Mouse (Mus musculus) adrenal gland, postnatal 4 days (tissue): ENCODE data around the gene Nsdhl. TPM values are rescaled to one million over a fixed set of nuclear protein-coding genes. Genes with fewer than 3 reads are reported as not detected.
A peak's percentile ranks its signal among the peaks of the same experiment; 100 is the strongest.

Experiments used
- DNase-seq, 2 experiments: peaks; one replicate each; pipeline ENCODE4 v3.0.0; 2021 to 2022; ENCODE audit warnings: low spot score in 2 of 2, mixed read lengths in 2 of 2
- long read RNA-seq, 2 experiments: library from polyadenylated mRNA; stranded (forward); transcript quantifications; one replicate each; pipeline ENCODE4 v2.0.0; 2021
- total RNA-seq, 2 experiments: library from RNA; stranded (reverse); gene quantifications; 2 replicates each; pipeline ENCODE4 v1.2.3; 2021

Nsdhl gene
- 10 to 100 TPM; 25.2 to 25.5 TPM for total RNA-seq
- long read RNA-seq, experiment 1, transcript Nsdhl-201 (8 exons, 2,168 nt), result major isoform, 8 of 10 reads
- long read RNA-seq, experiment 1, partial matches to known transcripts, result 1 of 10 reads
- long read RNA-seq, experiment 1, other reads (novel, unspliced or antisense), result 1 of 10 reads
- long read RNA-seq, experiment 2, transcript Nsdhl-201 (8 exons, 2,168 nt), result major isoform, 29 of 29 reads
- long read RNA-seq, experiment 2, partial matches to known transcripts, result 0 of 29 reads
- long read RNA-seq, experiment 2, other reads (novel, unspliced or antisense), result 0 of 29 reads

GRCm38 (mm10) chrX:72917884-72918681, at the start of gene Nsdhl, which contains the start of gene Cetn2:
Gene Nsdhl, plus strand, starts transcription at chrX:72918557.
Gene Cetn2, minus strand, starts transcription at chrX:72918411.
- peak; percentile 36 to 72 for DNase-seq

- DNase-seq, result no peak
These were observed 22.8 kb upstream of the Nsdhl start for GRCm38 (mm10) chrX:72895388-72896054.

- DNase-seq, result no peak
These were observed 22.3 kb upstream of the Nsdhl start for GRCm38 (mm10) chrX:72896055-72896437.

GRCm38 (mm10) chrX:72902530-72902929, 15.8 kb upstream of the Nsdhl start:
- no peak for DNase-seq

- DNase-seq, result no peak
These were observed 10.5 kb upstream of the Nsdhl start for GRCm38 (mm10) chrX:72907619-72908403.

- DNase-seq, result no peak
These were observed 10.0 kb upstream of the Nsdhl start for GRCm38 (mm10) chrX:72908404-72908741.

- no peak for DNase-seq
These were observed 6.7 kb upstream of the Nsdhl start for GRCm38 (mm10) chrX:72911611-72912010.

GRCm38 (mm10) chrX:72918682-72919059, 314 bp downstream of the Nsdhl start:
- DNase-seq, result no peak

- DNase-seq, result no peak
These were observed 3.0 kb downstream of the Nsdhl start for GRCm38 (mm10) chrX:72921391-72921790.

GRCm38 (mm10) chrX:72953464-72953863, 35.1 kb downstream of the Nsdhl start:
- no peak for DNase-seq

GRCm38 (mm10) chrX:72956486-72956885, 38.1 kb downstream of the Nsdhl start:
- DNase-seq, result no peak

GRCm38 (mm10) chrX:72960431-72960830, 42.1 kb downstream of the Nsdhl start:
- no peak for DNase-seq

- no peak for DNase-seq
These were observed 43.2 kb downstream of the Nsdhl start for GRCm38 (mm10) chrX:72961511-72961910.

GRCm38 (mm10) chrX:72962743-72963142, 44.4 kb downstream of the Nsdhl start:
- DNase-seq, result no peak

- no peak for DNase-seq
These were observed 64.5 kb downstream of the Nsdhl start for GRCm38 (mm10) chrX:72982831-72983230.

- no peak for DNase-seq
These were observed 67.2 kb downstream of the Nsdhl start for GRCm38 (mm10) chrX:72985607-72986006.

GRCm38 (mm10) chrX:72986841-72987519, 68.6 kb downstream of the Nsdhl start, which contains the start of gene Zfp185:
Gene Zfp185, plus strand, starts transcription at chrX:72987339.
- peak in 1 of 2 experiments; percentile 4 for DNase-seq

GRCm38 (mm10) chrX:72987520-72987905, 69.2 kb downstream of the Nsdhl start:
- no peak for DNase-seq

GRCm38 (mm10) chrX:72988431-72988830, 70.1 kb downstream of the Nsdhl start:
- DNase-seq, result no peak

- DNase-seq, result no peak
These were observed 72.2 kb downstream of the Nsdhl start for GRCm38 (mm10) chrX:72990581-72990980.
